ENCODE assay signal across 14 mouse cellular contexts in the genomic region with DNA sequence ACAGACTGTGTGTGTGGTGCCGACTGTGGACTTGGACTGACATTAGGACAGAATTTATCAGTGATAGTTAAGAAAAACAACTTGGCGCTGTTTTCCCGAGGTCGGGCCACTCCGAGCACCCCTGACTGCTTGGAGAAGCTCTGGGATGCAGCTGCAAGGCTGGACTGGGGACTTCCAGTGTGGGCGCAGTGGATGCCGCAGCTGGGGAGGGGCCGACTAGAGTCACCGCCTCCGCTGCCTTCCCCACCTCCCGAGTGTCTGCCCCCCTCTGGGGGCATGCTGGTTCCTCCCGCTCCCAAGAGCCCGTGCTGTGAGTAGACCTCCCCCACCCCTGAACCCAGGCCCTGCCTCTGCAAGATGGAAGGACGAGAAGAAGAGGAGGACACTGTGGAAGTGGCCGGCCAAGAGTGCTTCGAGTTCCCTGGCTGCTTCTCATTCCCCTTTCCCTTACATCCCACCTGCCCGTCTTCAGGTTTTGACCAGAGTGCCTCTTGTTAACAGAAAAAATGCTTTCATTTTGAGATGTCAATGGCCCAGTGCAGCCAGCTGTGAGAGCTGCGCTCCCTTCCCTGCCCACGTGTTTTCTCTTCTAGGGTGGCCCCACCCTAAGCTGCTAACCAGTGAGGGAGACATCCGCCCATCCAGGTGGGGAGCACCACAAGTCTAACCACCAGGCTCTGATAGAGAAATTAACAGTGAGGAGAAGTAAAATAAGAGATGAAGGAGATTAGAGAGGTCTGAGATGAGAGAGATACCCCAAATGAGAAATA.
DNase-seq lines count a peak whose midpoint lies in the region; ATAC-seq and TF ChIP-seq lines count a peak whose summit lies in the region.
"Had no signal": no experiment of that assay in that cellular context is flagged by ENCODE, and none has a peak within 500 bp of the region (broad histone marks: within the 10 kb centered on the region; RNA-seq: fewer than 3 reads in every experiment).

No protein-coding gene starts in this region.

- intact Hi-C loops in heart, postnatal 10 days (cut with DNase I): no loop called here

- no peak overlapping the region for H3K27ac ChIP-seq in heart, embryonic 16.5 days (ENCODE audit: low read length)
- no peak overlapping the region for H3K27ac ChIP-seq in small intestine, adult 2 months (ENCODE audit: insufficient read depth, low read depth, low read length)
- H3K27ac ChIP-seq: forebrain, embryonic 15.5 days; liver, embryonic 15.5 days; midbrain, embryonic 13.5 days had no signal

- DNase-seq in heart, postnatal 10 days: no peak
- peak; percentile 24 to 30 for DNase-seq in spleen, postnatal 36 days (ENCODE audit: low spot score in 2 of 2)
- DNase-seq in spleen, postnatal 14 days (ENCODE audit: low spot score in 2 of 2): no peak
- DNase-seq in ovary, postnatal 14 days (ENCODE audit: low spot score): no peak
- DNase-seq in testis, postnatal 10 days (ENCODE audit: low spot score): no peak
- DNase-seq: cerebellum, postnatal 10 days; gastrocnemius, postnatal 14 days; kidney, postnatal 10 days had no signal

- 0 out of 2 replicates have a peak, but pooled peaks cover 5% of the 10 kb centered on the region for H3K9me3 ChIP-seq in heart, embryonic 16.5 days (replicated peaks; ENCODE audit: control insufficient read depth, low read length)
- H3K9me3 ChIP-seq: forebrain, embryonic 15.5 days; liver, embryonic 15.5 days; midbrain, embryonic 13.5 days had no signal

- no peak for ATAC-seq in heart, embryonic 16.5 days (replicated peaks; ENCODE audit: extremely low read depth, insufficient read depth, low FRiP score)
- ATAC-seq: forebrain, embryonic 15.5 days; hindbrain, embryonic 16.5 days; midbrain, embryonic 13.5 days had no signal

- H3K27me3 ChIP-seq in heart, embryonic 16.5 days (ENCODE audit: control insufficient read depth, insufficient read depth, low read length): no peaks in the 10 kb centered on the region
- no peaks in the 10 kb centered on the region for H3K27me3 ChIP-seq in small intestine, adult 2 months (ENCODE audit: control insufficient read depth, insufficient read depth, low read length)
- H3K27me3 ChIP-seq: forebrain, embryonic 15.5 days; liver, embryonic 15.5 days; midbrain, embryonic 13.5 days had no signal

- WGBS in heart, embryonic 16.5 days: 37% methylated on average over 20 of the region's 20 CpGs
- WGBS in small intestine, adult 2 months: 62% methylated on average over 20 of the region's 20 CpGs

- no peaks in the 10 kb centered on the region for H3K36me3 ChIP-seq in heart, embryonic 16.5 days (ENCODE audit: control insufficient read depth, insufficient read depth)
- no peaks in the 10 kb centered on the region for H3K36me3 ChIP-seq in small intestine, adult 2 months (ENCODE audit: control insufficient read depth, insufficient read depth, low read length)
- H3K36me3 ChIP-seq: forebrain, embryonic 15.5 days; liver, embryonic 15.5 days; midbrain, embryonic 13.5 days had no signal

- TF ChIP-seq CTCF in small intestine, adult 2 months (IDR thresholded peaks at IDR 0.05; ENCODE audit: extremely low read depth, insufficient read length, insufficient replicate concordance, low read depth, low read length): no peak

- no peaks in the 10 kb centered on the region for H3K4me1 ChIP-seq in heart, embryonic 16.5 days (ENCODE audit: control insufficient read depth, insufficient read depth, low read length)
- H3K4me1 ChIP-seq in small intestine, adult 2 months (ENCODE audit: control insufficient read depth, insufficient read depth, insufficient read length, low read length): no peaks in the 10 kb centered on the region
- H3K4me1 ChIP-seq: forebrain, embryonic 15.5 days; liver, embryonic 15.5 days; midbrain, embryonic 13.5 days had no signal

- H3K4me2 ChIP-seq in heart, embryonic 16.5 days (ENCODE audit: low read depth, low read length): peak overlapping the region; percentile 37; the same call in 1 of the 2 replicates
- H3K4me2 ChIP-seq: forebrain, embryonic 15.5 days; liver, embryonic 15.5 days; midbrain, embryonic 13.5 days had no signal

- no peak for TF ChIP-seq POLR2A in small intestine, adult 2 months (IDR thresholded peaks at IDR 0.05; ENCODE audit: low read depth, low read length)

- H3K4me3 ChIP-seq in heart, embryonic 16.5 days (ENCODE audit: low read length): 0 out of 2 replicates have a peak overlapping the region, but pooled peaks have one; percentile 4
- peak overlapping the region; percentile 8; the same call in 1 of the 2 replicates for H3K4me3 ChIP-seq in small intestine, adult 2 months (ENCODE audit: low read depth, low read length)
- H3K4me3 ChIP-seq: forebrain, embryonic 15.5 days; liver, embryonic 15.5 days; midbrain, embryonic 13.5 days had no signal

- H3K9ac ChIP-seq in heart, embryonic 16.5 days (ENCODE audit: low read length): no peak overlapping the region
- H3K9ac ChIP-seq: forebrain, embryonic 15.5 days; liver, embryonic 15.5 days; midbrain, embryonic 13.5 days had no signal

Comparison
In these comparisons a context has a peak if more than half of its experiments do, and no peak if none do; other contexts are left out.
1. DNase-seq: peak in spleen, postnatal 36 days (2 of 2); none in heart, postnatal 10 days (0 of 2), spleen, postnatal 14 days (0 of 2), ovary, postnatal 14 days (single experiment) and testis, postnatal 10 days (single experiment).